Mouse (Mus musculus): Measurements from ENCODE around the gene Noct.
"Not testable (repeated sequence)": the region's sequence is repeated elsewhere in the genome, so short reads cannot be mapped to it uniquely, and the experiment has no call there.

Gene Noct

GRCm38 (mm10) chr3:51224363-51225225 is at the start of gene Noct:
TSS of gene Noct (plus strand) at chr3:51224447.
- peak; percentile 89 for DNase-seq

GRCm38 (mm10) chr3:51178158-51178557 is 46.1 kb upstream of the Noct start:
- DNase-seq, result no peak

GRCm38 (mm10) chr3:51179460-51180146 is 44.6 kb upstream of the Noct start:
- DNase-seq, result no peak

GRCm38 (mm10) chr3:51180341-51180940 is 43.8 kb upstream of the Noct start:
- no peak for DNase-seq

- no peak for DNase-seq
Observed at GRCm38 (mm10) chr3:51182455-51182854, 41.8 kb upstream of the Noct start.

GRCm38 (mm10) chr3:51183508-51183907 is 40.7 kb upstream of the Noct start:
- not testable (repeated sequence) for DNase-seq

GRCm38 (mm10) chr3:51183967-51184366 is 40.3 kb upstream of the Noct start:
- DNase-seq, result not testable (repeated sequence)

GRCm38 (mm10) chr3:51184715-51185114 is 39.5 kb upstream of the Noct start:
- DNase-seq, result no peak

- no peak for DNase-seq
Observed at GRCm38 (mm10) chr3:51185406-51185805, 38.8 kb upstream of the Noct start.

- no peak for DNase-seq
Observed at GRCm38 (mm10) chr3:51194075-51194474, 30.2 kb upstream of the Noct start.

GRCm38 (mm10) chr3:51195321-51195720 is 28.9 kb upstream of the Noct start:
- DNase-seq, result peak; percentile 25

GRCm38 (mm10) chr3:51195736-51196135 is 28.5 kb upstream of the Noct start:
- peak; percentile 13 for DNase-seq

- no peak for DNase-seq
Observed at GRCm38 (mm10) chr3:51196724-51197111, 27.5 kb upstream of the Noct start.

- no peak for DNase-seq
Observed at GRCm38 (mm10) chr3:51197112-51197731, 27.0 kb upstream of the Noct start.

GRCm38 (mm10) chr3:51198291-51198690 is 26.0 kb upstream of the Noct start:
- no peak for DNase-seq

- DNase-seq, result no peak
Observed at GRCm38 (mm10) chr3:51199130-51199529, 25.1 kb upstream of the Noct start.

GRCm38 (mm10) chr3:51200311-51200710 is 23.9 kb upstream of the Noct start:
- no peak for DNase-seq

GRCm38 (mm10) chr3:51200894-51201293 is 23.4 kb upstream of the Noct start:
- DNase-seq, result no peak

GRCm38 (mm10) chr3:51201986-51202385 is 22.3 kb upstream of the Noct start:
- no peak for DNase-seq

- no peak for DNase-seq
Observed at GRCm38 (mm10) chr3:51202491-51202987, 21.7 kb upstream of the Noct start.

GRCm38 (mm10) chr3:51203906-51204305 is 20.3 kb upstream of the Noct start:
- no peak for DNase-seq

GRCm38 (mm10) chr3:51204441-51204840 is 19.8 kb upstream of the Noct start:
- peak; percentile 37 for DNase-seq

- no peak for DNase-seq
Observed at GRCm38 (mm10) chr3:51204897-51205296, 19.4 kb upstream of the Noct start.
